Mouse (Mus musculus) kidney, postnatal 36 days (tissue): ENCODE data around the gene Ranbp2.
"Not testable (repeated sequence)": the region's sequence is repeated elsewhere in the genome, so short reads cannot be mapped to it uniquely, and the experiment has no call there.

Experiments
- DNase-seq, 2 experiments: peaks; one replicate each; pipeline ENCODE4 v3.0.0; 2021 to 2022; ENCODE audit warnings: mixed read lengths in 2 of 2

The Ranbp2 gene

DNA sequence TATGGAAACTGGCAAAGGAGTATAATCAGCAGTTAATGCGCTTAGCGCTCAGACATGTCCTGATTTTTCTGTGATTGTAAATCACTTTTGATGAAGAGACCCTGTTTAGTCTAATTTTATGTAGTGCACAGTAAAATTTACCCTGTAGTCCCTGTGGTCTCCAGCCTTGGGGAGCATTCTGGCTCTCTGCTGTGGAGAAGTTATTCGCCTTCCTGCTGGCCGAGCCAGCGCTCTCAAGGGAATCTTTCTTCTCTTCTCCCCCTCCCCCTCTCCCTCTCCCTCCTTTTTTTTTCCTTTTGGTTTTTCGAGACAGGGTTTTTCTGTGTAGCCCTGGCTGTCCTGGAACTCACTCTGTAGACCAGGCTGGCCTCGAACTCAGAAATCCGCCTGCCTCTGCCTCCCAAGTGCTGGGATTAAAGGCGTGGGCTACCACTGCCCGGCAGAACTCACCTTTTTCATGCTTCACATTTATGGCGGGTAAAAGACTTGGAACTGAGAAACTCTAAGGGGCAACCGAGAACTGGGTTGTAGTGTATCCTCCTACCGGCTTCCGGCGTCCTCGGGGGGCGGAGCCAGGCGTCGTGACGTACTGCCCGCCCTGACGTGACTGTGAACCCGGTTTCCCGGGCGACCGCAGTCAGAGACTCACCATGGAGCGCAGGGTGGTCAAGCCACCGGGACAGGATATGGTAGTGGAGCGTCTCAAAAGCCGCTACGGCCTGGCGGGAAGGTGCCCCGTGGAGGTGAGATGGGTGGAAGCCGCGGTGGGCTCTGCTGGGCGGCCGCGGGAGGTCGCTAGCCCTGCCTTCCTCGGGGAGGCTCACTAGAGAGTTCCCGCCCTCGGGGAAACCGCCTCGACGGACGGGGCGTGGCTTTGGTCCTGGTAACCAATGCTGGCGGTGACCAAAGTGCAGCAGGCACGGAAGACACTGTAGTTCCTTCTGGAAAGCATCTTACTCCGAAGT is 50.9 kb downstream of the Ranbp2 start, which contains the start of gene Ccdc138:
Gene Ccdc138 (plus strand): TSS at position 629 of the 965 bp plus-strand sequence.
- peak; percentile 95 to 98 for DNase-seq

- no peak for DNase-seq
Measured at GRCm38 (mm10) chr10:58498516-58498915, 51.8 kb downstream of the Ranbp2 start.

GRCm38 (mm10) chr10:58529358-58529757 is 82.6 kb downstream of the Ranbp2 start:
- no peak for DNase-seq

GRCm38 (mm10) chr10:58530896-58531790 is 84.4 kb downstream of the Ranbp2 start:
- no peak for DNase-seq

- no peak for DNase-seq
Measured at GRCm38 (mm10) chr10:58532177-58532576, 85.5 kb downstream of the Ranbp2 start.

DNA sequence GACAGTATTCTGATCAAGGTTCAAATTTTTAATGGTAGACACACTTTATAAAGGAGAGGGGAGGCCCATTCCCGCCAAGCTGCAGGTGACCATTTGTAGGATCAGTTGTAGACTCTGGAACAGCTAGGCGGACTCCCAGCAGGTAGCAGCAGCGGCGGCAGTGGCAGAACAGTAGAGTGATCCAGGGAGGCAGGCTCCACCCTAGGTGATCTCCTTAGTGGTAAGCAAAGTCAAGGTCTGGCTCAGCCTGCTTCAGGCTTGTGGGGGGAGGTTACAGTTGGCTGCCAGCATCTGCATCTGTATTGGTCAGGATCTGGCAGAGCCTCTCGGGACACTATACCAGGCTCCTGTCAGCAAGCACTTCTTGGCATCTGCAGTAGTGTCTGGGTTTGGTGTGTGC is 89.6 kb downstream of the Ranbp2 start:
- not testable (repeated sequence) for DNase-seq

DNA sequence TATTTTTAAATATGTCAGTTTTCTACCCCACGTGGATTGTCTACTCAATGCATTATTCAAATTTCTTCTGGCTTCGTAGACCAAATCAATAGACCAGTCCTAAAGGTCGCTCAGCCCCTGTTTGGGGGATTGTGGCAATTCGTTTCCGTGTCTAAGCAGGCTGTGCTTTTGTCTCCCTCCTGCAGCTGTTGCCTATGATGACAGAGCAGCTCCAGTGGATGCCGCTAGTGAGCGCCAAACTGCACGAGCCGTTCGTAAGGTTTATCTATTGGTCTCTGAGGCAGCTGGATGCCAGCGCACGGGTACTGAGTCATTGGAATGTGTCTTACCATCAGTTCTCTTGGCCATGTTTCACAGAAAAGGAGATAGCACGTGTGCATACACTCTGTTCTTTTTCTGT is 93.9 kb downstream of the Ranbp2 start:
- no peak for DNase-seq
